Mouse (Mus musculus): ENCODE results near the gene Nuak1.

The Nuak1 gene

DNA sequence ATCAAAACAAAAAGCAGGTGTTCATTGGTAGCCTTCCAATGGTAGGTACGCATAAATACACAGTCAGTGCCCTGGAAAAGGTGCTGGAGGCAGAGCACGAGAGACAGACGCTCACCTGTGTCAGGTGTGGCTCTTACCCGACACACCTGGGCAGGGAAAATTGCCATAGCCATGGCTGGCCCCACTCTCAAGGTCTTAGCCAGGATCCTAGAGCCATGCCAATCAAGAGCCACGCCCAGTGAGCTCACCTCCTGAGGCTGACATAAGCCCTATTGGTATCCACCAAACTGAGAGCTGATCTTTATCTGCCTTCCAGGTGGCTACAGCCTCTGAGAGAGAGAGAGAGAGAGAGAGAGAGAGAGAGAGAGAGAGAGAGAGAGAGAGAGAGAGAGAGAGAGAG is 64.1 kb downstream of the Nuak1 start:
- no peak for DNase-seq

DNA sequence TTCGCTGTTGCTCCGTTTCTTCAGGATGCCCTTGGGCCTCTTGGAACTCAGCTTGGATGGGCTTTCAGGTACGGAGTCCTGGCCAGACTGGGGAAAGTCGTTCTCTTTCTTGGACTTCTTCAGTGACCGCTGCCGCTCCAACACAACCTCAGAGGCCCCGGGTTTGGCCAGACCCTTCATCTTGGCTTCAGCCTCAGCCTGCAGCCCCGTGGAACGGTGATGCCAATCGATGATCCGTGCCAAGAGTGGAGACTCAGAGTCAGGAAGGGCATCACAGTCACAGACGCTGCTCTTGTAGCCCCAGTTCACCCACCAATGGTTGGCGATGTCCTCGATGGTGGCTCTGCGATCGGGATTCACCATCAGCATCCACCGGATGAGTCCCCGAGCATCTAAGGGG is 65.4 kb downstream of the Nuak1 start:
- DNase-seq = no peak

GRCm38 (mm10) chr10:84373476-84373875 is 66.9 kb downstream of the Nuak1 start:
- no peak for DNase-seq

DNA sequence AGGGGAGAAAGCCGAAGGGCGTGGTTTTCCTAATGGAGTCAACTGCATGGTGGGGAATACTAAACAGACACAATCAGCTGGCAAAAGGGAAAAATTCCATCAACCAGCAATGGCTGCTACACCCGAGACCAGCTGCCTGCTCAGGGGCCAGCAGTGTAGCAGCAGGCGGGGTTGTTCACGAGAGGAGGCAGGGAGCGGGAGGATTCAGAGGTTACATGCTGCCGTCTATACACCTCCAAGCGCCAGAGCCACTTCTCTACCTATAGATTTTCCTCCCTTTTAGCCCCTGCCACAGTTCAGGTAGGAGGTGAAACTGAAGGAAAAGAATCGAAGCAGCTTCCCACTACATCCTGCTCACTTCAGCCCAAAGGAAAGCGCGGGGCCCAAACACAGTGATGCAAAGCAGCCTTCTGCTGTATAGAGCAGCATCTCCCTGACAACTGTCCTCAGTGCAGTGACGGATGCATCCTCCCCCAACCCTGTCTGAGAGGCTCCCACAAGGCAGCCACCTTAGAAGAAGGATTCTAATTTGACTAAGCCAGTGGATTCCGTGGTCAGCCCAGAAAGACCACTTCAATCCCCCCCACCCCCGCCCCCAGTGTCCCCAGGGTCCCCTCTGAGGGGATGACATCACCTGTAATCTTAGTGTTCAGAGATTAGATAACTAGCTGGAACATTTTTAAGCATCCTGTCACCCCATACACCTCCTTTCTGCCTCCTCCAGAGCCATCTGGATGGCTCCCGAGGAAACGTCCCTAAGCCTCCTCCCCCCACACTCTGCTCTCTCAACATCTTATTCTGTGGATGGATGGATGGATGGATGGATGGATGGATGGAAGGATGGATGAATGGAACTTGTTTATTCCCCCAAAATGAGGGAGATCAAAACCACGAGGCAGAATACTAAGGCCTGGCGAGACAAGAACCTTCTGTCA is 68.0 kb downstream of the Nuak1 start:
- DNase-seq = peak; percentile 58

DNA sequence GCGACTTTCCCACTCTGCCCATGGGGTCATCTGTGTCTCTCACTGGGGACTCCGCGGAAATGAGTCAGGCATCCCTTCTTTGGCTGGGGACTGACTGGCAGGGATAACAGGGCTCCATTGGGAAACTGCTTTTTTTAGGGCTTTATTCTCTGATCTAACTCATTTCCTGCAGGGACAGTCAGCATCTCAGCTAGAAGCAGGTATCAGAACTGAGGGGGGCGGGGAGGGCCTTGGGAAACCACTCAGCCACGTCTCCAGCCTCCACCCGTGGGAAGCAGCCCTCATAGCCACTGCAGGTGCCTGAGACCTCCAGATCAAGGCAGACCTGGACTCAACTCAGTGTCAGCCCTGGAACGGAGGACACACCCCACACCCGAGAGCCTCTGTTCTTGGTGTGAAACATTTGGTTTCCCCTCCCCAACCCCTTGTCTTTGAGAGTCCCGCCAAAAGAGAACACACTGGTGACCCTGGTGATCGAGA is 68.7 kb downstream of the Nuak1 start:
- DNase-seq = no peak

- DNase-seq = no peak
These were observed 69.2 kb downstream of the Nuak1 start for GRCm38 (mm10) chr10:84371230-84371629.

GRCm38 (mm10) chr10:84369646-84370314 is 70.6 kb downstream of the Nuak1 start:
- DNase-seq = no peak

GRCm38 (mm10) chr10:84368185-84368584 is 72.2 kb downstream of the Nuak1 start:
- no peak for DNase-seq

- DNase-seq = no peak
These were observed 75.1 kb downstream of the Nuak1 start for GRCm38 (mm10) chr10:84365166-84365865.

DNA sequence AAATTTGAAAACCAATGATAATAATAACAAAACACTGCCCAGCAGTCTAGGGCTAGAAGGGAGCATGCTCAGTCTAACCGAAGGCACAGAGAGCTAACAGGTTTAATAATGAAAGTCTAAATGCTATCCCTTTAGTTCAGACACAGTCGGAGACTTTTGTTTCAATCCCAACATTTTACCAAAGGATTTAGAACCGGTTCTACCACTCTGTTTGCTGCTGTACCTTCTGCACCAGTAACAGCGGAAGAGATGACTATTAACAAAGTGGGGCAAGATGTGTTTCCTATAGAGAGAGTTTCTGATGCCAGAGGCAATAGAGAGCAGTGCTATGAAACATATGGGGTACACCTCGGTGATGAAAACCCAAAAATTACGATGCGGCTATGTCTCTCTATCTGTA is 76.6 kb downstream of the Nuak1 start:
- no peak for DNase-seq

GRCm38 (mm10) chr10:84360953-84361352 is 79.4 kb downstream of the Nuak1 start:
- DNase-seq = no peak

- no peak for DNase-seq
These were observed 80.0 kb downstream of the Nuak1 start for GRCm38 (mm10) chr10:84360391-84360790.

GRCm38 (mm10) chr10:84358738-84359120 is 81.7 kb downstream of the Nuak1 start:
- DNase-seq = no peak

DNA sequence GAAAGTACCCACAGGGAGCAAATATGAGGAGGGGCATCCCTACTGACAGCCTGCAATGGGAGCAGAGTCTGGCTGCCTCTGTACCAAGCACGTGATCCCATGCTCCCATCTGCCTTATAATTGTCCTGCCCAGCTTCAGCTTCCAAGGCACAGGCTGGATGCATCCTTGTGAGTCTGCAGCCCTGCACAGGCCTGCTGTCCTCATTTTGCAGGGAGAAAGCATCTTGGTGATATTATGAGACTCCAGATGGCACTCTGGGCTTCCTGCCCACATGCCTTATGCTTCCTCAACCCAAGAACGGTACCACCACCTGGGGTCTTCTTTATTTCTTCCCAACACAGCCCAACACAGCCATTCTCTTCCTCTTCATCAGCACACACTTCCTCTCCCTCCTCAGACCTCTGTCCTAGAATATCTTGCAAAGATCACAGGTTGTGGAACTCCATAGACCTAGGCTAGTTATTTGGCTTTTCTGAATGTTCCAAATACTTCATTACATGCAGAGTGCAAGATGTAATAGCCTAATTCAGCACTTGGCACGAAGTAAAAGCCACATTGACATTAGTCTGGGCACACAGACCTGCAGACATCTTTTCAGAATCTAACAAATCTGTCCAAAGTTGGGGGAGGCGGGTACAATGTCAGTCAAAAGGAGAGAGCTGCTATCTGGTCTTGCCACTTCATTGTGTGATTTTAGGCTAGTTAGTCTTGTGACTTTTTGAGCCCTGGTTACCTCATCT is 82.2 kb downstream of the Nuak1 start:
- peak; percentile 84 for DNase-seq

GRCm38 (mm10) chr10:84357593-84357992 is 82.8 kb downstream of the Nuak1 start:
- no peak for DNase-seq

GRCm38 (mm10) chr10:84354323-84354722 is 86.1 kb downstream of the Nuak1 start:
- DNase-seq = no peak

GRCm38 (mm10) chr10:84345730-84346129 is 94.7 kb downstream of the Nuak1 start:
- DNase-seq = no peak

- no peak for DNase-seq
These were observed 96.9 kb downstream of the Nuak1 start for GRCm38 (mm10) chr10:84343536-84343935.

DNA sequence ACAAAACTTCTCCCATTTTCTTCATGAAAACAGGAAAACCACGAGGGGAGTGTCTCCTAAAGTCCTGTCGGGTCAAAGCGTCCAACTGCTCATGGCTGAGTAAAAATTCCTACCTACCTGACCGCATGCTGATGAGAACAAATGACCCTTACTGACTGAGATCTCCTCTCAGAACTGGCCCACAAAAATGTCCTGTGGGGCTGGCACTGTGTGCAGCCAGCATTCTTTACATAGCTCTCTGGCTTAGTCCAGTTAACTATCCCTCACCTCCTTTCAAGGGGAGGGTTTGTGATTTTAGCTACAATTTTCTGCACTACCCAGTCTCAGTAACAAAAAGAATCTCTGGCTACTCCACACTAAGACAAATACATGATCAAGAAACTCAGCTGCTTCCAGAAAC is 100.9 kb downstream of the Nuak1 start:
- no peak for DNase-seq

GRCm38 (mm10) chr10:84338752-84339151 is 101.6 kb downstream of the Nuak1 start:
- DNase-seq = no peak

DNA sequence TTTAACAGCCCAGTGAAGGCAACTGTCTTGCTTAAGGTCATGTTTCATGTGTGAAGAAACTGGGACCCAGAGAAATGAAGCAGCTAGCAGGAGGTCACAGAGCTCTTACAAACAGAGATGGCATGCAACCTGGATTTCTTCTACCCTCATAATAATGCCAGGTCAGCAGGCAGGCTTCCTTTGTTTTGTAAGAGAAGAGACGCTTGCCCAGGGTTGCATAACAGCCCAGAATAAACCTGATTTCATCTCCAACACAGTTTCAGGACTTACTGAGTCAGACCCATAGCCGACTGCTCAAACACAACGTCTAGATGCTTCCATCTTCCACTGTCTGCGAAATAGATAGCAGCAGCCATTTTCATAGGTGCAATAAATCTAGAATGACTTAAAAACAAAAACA is 105.0 kb downstream of the Nuak1 start:
- no peak for DNase-seq

DNA sequence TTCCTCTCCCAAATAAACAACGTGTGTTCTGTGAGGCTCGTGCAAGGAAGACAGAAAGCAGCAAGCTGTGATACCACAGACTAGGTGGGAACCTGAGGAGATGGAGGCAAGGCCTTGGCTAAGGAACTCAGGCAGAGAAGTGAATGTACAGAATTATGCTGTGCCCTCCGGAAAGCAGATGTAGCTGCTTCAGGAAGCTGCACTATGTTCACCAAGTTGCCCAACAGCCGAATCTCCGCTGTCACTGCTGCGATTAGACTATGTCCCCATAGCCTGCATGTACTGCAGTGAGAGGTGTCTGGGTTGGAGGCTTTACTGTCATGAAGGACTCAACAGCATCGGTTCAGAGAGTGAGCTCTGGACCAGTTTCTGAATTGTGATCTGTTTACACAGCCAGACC is 110.6 kb downstream of the Nuak1 start:
- no peak for DNase-seq

DNA sequence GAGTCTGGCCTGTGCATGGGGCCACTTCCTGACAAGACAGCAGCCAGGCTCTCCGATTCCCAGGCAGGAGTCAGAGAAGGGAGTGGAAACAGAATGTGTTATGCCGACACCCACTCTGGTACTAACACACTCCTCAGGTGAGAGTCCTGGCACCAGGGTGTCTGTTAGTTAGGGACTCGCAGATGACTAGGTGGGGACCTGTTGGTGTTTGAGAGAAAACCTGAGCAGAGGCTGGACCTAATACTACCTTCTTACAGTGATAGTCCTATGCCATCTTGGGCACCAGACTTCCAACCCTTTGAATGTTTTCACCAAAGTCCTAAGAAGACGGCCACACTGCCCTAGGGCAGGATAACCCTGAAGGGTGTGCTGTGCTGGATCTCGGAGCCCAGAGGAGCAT is 111.1 kb downstream of the Nuak1 start:
- no peak for DNase-seq

Data from right cerebral cortex, postnatal 4 days (tissue).